Mouse (Mus musculus): ENCODE results near the gene Fads2. TPM values are rescaled to one million over a fixed set of nuclear protein-coding genes. Genes with fewer than 3 reads are reported as not detected.

Fads2 gene
- polyA plus RNA-seq, 1 experiment from 2014 or later, result 87.6 TPM

- no peak overlapping the region for H3K27ac ChIP-seq
- H3K4me3 ChIP-seq, result no peak overlapping the region
- H3K27me3 ChIP-seq (ENCODE audit: insufficient read depth, poor library complexity, severe bottlenecking), result no peaks in the 10 kb centered on the region
- no peak for DNase-seq (ENCODE audit: low spot score)
- H3K4me1 ChIP-seq, result peaks cover 19% of the 10 kb centered on the region
- H3K36me3 ChIP-seq, result peaks cover 67% of the 10 kb centered on the region
- WGBS, result 86% methylated on average over 22 of the region's 22 CpGs
- no peaks in the 10 kb centered on the region for H3K9me3 ChIP-seq
Observed at GRCm38 (mm10) chr19:10055783-10056660, 45.5 kb downstream of the Fads2 start.

DNA sequence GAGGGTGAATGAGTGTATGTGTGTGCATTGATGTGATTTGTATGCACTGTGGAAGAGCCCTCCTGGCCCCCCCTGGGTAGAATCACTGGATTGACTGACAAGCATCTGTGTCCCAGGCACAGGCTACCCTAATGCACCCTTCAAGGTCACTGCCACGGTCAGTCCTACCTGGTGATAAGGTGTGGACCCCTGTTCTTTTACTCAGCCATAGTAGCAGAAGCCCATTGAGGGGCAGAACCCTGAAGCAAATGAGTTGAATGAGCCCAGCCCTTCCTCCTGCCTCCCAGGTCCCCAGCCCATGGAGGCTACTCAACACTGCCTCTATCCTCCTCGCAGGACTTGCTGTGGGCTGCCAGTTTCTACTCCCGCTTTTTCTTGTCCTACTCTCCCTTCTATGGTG, 46.3 kb downstream of the Fads2 start:
- H3K4me3 ChIP-seq, result no peak overlapping the region
- 86% methylated on average over 3 of the region's 3 CpGs for WGBS
- no peak overlapping the region for H3K27ac ChIP-seq
- H3K9me3 ChIP-seq, result no peaks in the 10 kb centered on the region
- H3K36me3 ChIP-seq, result peaks cover 63% of the 10 kb centered on the region
- H3K27me3 ChIP-seq (ENCODE audit: insufficient read depth, poor library complexity, severe bottlenecking), result no peaks in the 10 kb centered on the region
- no peak for DNase-seq (ENCODE audit: low spot score)
- H3K4me1 ChIP-seq, result peaks cover 16% of the 10 kb centered on the region

- H3K27me3 ChIP-seq (ENCODE audit: insufficient read depth, poor library complexity, severe bottlenecking), result no peaks in the 10 kb centered on the region
Observed at GRCm38 (mm10) chr19:10054361-10055075, 47.0 kb downstream of the Fads2 start.

DNA sequence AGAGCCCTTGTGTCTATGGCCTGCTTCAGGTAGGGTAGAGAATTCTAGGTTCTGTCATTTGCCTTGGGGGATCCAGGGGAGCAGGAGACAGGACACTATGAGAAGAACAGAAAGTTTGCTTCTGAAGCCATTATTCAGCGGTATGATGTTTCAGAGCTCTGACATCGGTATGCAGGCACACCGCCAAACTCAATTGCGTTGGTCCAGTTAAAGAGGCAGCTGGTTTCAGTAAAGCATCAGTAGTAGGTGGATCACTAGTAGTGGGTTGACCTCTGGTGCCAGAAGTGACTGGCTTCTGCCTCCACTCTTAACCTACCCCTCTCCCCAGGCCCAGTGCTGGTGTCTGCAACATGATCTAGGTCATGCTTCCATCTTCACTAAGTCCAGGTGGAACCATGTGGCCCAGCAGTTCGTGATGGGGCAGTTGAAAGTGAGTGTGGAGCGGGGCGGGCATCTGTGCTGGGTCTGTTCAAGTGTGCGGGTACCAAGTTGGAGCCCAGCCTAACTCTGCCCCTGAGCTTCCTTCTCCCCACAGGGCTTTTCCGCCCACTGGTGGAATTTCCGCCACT, 47.8 kb downstream of the Fads2 start:
- Histone ChIP-seq H3K27me3 (ENCODE audit: insufficient read depth, poor library complexity, severe bottlenecking) (no peaks in the 10 kb centered on the region), H3K4me1 (peaks cover 20% of the 10 kb centered on the region), H3K9me3 (no peaks in the 10 kb centered on the region), H3K4me3 (no peak overlapping the region), H3K27ac (no peak overlapping the region), H3K36me3 (peaks cover 59% of the 10 kb centered on the region)
- 93% methylated on average over 10 of the region's 10 CpGs for WGBS
- DNase-seq (ENCODE audit: low spot score), result no peak

More at GRCm38 (mm10) chr19:10054361-10055075, 47.0 kb downstream of the Fads2 start:
- no peak for DNase-seq (ENCODE audit: low spot score)
- Histone ChIP-seq H3K4me1 (peaks cover 16% of the 10 kb centered on the region), H3K4me3 (no peak overlapping the region), H3K9me3 (no peaks in the 10 kb centered on the region), H3K27ac (no peak overlapping the region), H3K36me3 (peaks cover 63% of the 10 kb centered on the region)
- WGBS, result 81% methylated on average over 6 of the region's 6 CpGs

- Histone ChIP-seq H3K4me1 (peaks cover 20% of the 10 kb centered on the region), H3K9me3 (no peaks in the 10 kb centered on the region), H3K27me3 (ENCODE audit: insufficient read depth, poor library complexity, severe bottlenecking) (no peaks in the 10 kb centered on the region), H3K27ac (0 out of 2 replicates have a peak overlapping the region, but pooled peaks have one; percentile 3), H3K4me3 (no peak overlapping the region), H3K36me3 (peaks cover 51% of the 10 kb centered on the region)
- 83% methylated on average over 4 of the region's 4 CpGs for WGBS
- DNase-seq (ENCODE audit: low spot score), result no peak
Observed at GRCm38 (mm10) chr19:10052698-10053097, 48.8 kb downstream of the Fads2 start.

DNA sequence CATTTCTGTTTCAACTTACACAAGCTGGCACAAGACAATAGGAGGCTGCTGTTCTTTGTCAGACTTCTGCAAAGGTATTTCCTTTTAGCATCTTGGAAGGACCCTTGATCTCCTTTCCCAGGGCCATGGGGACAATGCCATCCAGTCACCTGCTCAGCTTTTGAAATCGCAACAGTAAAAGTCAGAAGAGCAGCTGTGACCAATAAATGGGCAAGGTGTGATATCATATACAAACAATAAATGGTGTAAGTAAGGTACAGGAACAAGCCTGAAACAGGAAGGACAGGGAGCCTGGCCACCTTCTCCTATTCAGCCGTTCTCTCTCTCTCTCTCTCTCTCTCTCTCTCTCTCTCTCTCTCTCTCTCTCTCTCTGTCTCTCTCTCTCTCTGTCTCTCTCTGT, 51.1 kb downstream of the Fads2 start:
- WGBS, result 78% methylated on average over 2 of the region's 2 CpGs
- DNase-seq (ENCODE audit: low spot score), result no peak
- Histone ChIP-seq H3K9me3 (no peaks in the 10 kb centered on the region), H3K27ac (no peak overlapping the region), H3K4me3 (no peak overlapping the region), H3K4me1 (peaks cover 32% of the 10 kb centered on the region), H3K27me3 (ENCODE audit: insufficient read depth, poor library complexity, severe bottlenecking) (no peaks in the 10 kb centered on the region), H3K36me3 (peaks cover 29% of the 10 kb centered on the region)

GRCm38 (mm10) chr19:10049533-10049932, 52.0 kb downstream of the Fads2 start:
- no peaks in the 10 kb centered on the region for H3K27me3 ChIP-seq (ENCODE audit: insufficient read depth, poor library complexity, severe bottlenecking)
- H3K36me3 ChIP-seq, result peaks cover 20% of the 10 kb centered on the region
- H3K9me3 ChIP-seq, result no peaks in the 10 kb centered on the region
- H3K4me1 ChIP-seq, result peaks cover 32% of the 10 kb centered on the region
- H3K27ac ChIP-seq, result 0 out of 2 replicates have a peak overlapping the region, but pooled peaks have one; percentile 6
- H3K4me3 ChIP-seq, result no peak overlapping the region
- DNase-seq (ENCODE audit: low spot score), result no peak

DNA sequence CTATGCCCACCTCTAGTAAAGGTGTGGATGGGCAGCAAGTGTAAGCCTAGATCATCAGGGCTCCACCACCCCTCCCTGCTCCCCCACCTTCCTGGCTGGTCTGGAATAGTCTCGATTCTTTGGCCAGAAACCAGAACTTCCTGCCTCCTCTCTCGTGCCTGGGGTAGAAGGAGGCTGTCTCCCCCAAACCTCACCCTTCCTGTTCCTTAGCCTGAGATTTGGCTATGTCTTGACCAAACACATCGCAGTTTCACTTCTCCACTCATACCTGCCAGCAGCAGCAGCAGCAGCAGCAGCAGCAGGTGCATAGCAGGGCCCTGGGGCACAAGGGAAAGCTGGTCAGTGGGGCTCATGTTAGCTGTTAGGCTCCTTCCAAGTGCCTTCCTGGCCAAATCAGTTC, 54.6 kb downstream of the Fads2 start:
- Histone ChIP-seq H3K27me3 (ENCODE audit: insufficient read depth, poor library complexity, severe bottlenecking) (no peaks in the 10 kb centered on the region), H3K4me1 (peaks cover 51% of the 10 kb centered on the region), H3K9me3 (no peaks in the 10 kb centered on the region), H3K27ac (no peak overlapping the region), H3K4me3 (no peak overlapping the region), H3K36me3 (0 out of 2 replicates have a peak, but pooled peaks cover 3% of the 10 kb centered on the region)
- 49% methylated on average over 3 of the region's 3 CpGs for WGBS
- DNase-seq (ENCODE audit: low spot score), result no peak

GRCm38 (mm10) chr19:10046346-10046745, 55.2 kb downstream of the Fads2 start:
- peaks cover 57% of the 10 kb centered on the region for H3K4me1 ChIP-seq
- DNase-seq (ENCODE audit: low spot score), result no peak
- 53% methylated on average over 4 of the region's 4 CpGs for WGBS

DNA sequence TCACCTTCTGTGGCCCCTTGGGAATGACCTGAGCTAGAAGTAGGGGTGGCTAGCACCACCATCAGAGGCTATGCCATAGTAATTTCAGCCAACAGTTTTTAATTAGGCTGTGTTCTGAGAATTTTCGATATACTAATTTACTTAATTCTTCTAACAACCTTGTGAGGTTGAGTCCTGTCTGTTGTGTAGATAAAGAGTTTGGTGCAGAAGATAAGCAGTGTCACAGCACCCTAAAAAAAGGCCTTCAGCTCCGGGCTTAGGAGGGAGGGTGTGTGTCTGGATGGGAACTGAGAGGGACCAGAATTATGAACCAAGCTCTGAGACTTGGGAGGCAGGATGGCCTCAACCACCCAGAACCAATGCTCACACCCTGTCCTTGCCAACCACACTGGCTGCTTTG, 55.8 kb downstream of the Fads2 start:
- peaks cover 60% of the 10 kb centered on the region for H3K4me1 ChIP-seq
- no peaks in the 10 kb centered on the region for H3K9me3 ChIP-seq
- H3K27ac ChIP-seq, result no peak overlapping the region
- H3K27me3 ChIP-seq (ENCODE audit: insufficient read depth, poor library complexity, severe bottlenecking), result no peaks in the 10 kb centered on the region
- H3K4me3 ChIP-seq, result no peak overlapping the region
- whole genome bisulfite sequencing, result 72% methylated on average over 2 of the region's 2 CpGs
- 0 out of 2 replicates have a peak, but pooled peaks cover 3% of the 10 kb centered on the region for H3K36me3 ChIP-seq
- no peak for DNase-seq (ENCODE audit: low spot score)

More at GRCm38 (mm10) chr19:10046346-10046745, 55.2 kb downstream of the Fads2 start:
- Histone ChIP-seq H3K9me3 (no peaks in the 10 kb centered on the region), H3K4me3 (no peak overlapping the region), H3K36me3 (0 out of 2 replicates have a peak, but pooled peaks cover 3% of the 10 kb centered on the region), H3K27ac (0 out of 2 replicates have a peak overlapping the region, but pooled peaks have one; percentile 1), H3K27me3 (ENCODE audit: insufficient read depth, poor library complexity, severe bottlenecking) (no peaks in the 10 kb centered on the region)

- DNase-seq (ENCODE audit: low spot score), result no peak
- Histone ChIP-seq H3K27ac (0 out of 2 replicates have a peak overlapping the region, but pooled peaks have one; percentile 45), H3K4me3 (peak overlapping the region; percentile 84; the same call in 1 of the 2 replicates), H3K36me3 (0 out of 2 replicates have a peak, but pooled peaks cover 3% of the 10 kb centered on the region), H3K4me1 (peaks cover 64% of the 10 kb centered on the region), H3K9me3 (no peaks in the 10 kb centered on the region), H3K27me3 (ENCODE audit: insufficient read depth, poor library complexity, severe bottlenecking) (no peaks in the 10 kb centered on the region)
Observed at GRCm38 (mm10) chr19:10043643-10044042, 57.9 kb downstream of the Fads2 start.

- DNase-seq (ENCODE audit: low spot score), result no peak
- H3K4me3 ChIP-seq, result peak overlapping the region; percentile 84
- peak overlapping the region; percentile 93; the same call in 1 of the 2 replicates for H3K27ac ChIP-seq
- H3K4me1 ChIP-seq, result peaks cover 67% of the 10 kb centered on the region
- 72% methylated on average over 4 of the region's 4 CpGs for WGBS
- no peaks in the 10 kb centered on the region for H3K9me3 ChIP-seq
- 0 out of 2 replicates have a peak, but pooled peaks cover 3% of the 10 kb centered on the region for H3K36me3 ChIP-seq
- no peaks in the 10 kb centered on the region for H3K27me3 ChIP-seq (ENCODE audit: insufficient read depth, poor library complexity, severe bottlenecking)
Observed at GRCm38 (mm10) chr19:10042816-10043215, 58.7 kb downstream of the Fads2 start.

All from heart, embryonic 10.5 days (tissue).